Mouse (Mus musculus) midbrain, embryonic 16.5 days (tissue): ENCODE measurements around the gene Fgfr2. TPM values are rescaled to one million over a fixed set of nuclear protein-coding genes. Genes with fewer than 3 reads are reported as not detected.

Experiments used
- ATAC-seq: fragments of 200-750 bp; cut with Nextera tagmentation; 2 replicates; pipeline ENCODE4 v1.8.0; 2017; ENCODE audit warnings: moderate TSS enrichment
- H3K27ac ChIP-seq: fragments of 300-500 bp; sonication (generic); 2 replicates; pipeline ENCODE4 v1.5.1; 2014; ENCODE audit warnings: mild to moderate bottlenecking, low read length, mixed read lengths
- H3K27me3 ChIP-seq: fragments of 300-500 bp; sonication (generic); 2 replicates; pipeline ENCODE4 v1.6.1; 2014; ENCODE audit warnings: low read depth, low read length, mixed read lengths; ENCODE audit not compliant: control insufficient read depth, insufficient read depth
- H3K36me3 ChIP-seq: fragments of 300-500 bp; sonication (generic); 2 replicates; pipeline ENCODE4 v1.6.1; 2014; ENCODE audit warnings: mild to moderate bottlenecking, low read length, moderate library complexity, mixed read lengths; ENCODE audit not compliant: control insufficient read depth, insufficient read depth
- H3K4me1 ChIP-seq: fragments of 300-500 bp; sonication (generic); 2 replicates; pipeline ENCODE4 v1.6.1; 2014; ENCODE audit warnings: mild to moderate bottlenecking, low read length, mixed read lengths; ENCODE audit not compliant: control insufficient read depth, insufficient read depth
- H3K4me2 ChIP-seq: fragments of 300-500 bp; sonication (generic); 2 replicates; pipeline ENCODE4 v1.6.1; 2014; ENCODE audit warnings: mild to moderate bottlenecking, low read length, mixed read lengths
- H3K4me3 ChIP-seq: fragments of 300-500 bp; sonication (generic); 2 replicates; pipeline ENCODE4 v1.5.1; 2014; ENCODE audit warnings: low read depth, mild to moderate bottlenecking, low read length, moderate library complexity, mixed read lengths
- H3K9ac ChIP-seq: fragments of 300-500 bp; sonication (generic); 2 replicates; pipeline ENCODE4 v1.6.1; 2014; ENCODE audit warnings: low read depth, low read length, mixed read lengths
- H3K9me3 ChIP-seq: fragments of 300-500 bp; sonication (generic); replicated peaks from 2 replicates; pipeline ENCODE4 v1.6.1; 2014; ENCODE audit warnings: mild to moderate bottlenecking, low read length, mixed read lengths; ENCODE audit not compliant: control insufficient read depth, poor library complexity, severe bottlenecking
- WGBS: fragments of 180-500 bp; shearing (Covaris S2); extraction: QIAGEN DNeasy Blood & Tissue Kit; methylation state at CpG from one replicate; pipeline ENCODE4 v1.1.7; 2014; 5-methylcytosine and 5-hydroxymethylcytosine counted together
- polyA plus RNA-seq: library from polyadenylated mRNA; unstranded; fragments of >200 nt; fragmentation: Nextera tagmentation; extraction: Ambion mirVana; gene quantifications from 2 replicates; pipeline ENCODE4 v1.2.1, GENCODE M21; 2015

Fgfr2 gene
- polyA plus RNA-seq, 1 experiment from 2014 or later = 23.8 TPM

DNA sequence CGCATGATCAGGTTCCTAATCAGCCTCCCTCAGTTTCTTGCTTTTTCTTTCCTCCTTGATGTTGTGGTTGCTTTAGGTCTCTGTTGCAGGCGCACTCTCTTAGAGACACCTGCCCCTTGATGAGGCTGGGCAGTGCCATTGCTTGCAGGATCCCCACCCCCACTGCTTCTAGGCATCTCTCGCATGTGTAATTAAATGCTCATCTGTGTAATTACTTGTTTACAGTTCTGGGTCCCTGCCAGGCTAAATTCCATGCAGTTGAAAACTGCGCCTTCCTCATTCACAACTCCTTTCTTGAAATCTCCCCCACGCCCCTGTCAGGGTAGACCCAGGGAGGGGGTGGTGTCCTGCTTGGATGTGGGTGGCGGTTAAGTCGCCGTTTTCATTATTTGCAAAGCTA lies 1380.0 kb downstream of the Fgfr2 start:
- peaks cover 33% of the 10 kb centered on the region for H3K27me3 ChIP-seq
- WGBS = 60% methylated on average over 8 of the region's 8 CpGs
- ATAC-seq = no peak

DNA sequence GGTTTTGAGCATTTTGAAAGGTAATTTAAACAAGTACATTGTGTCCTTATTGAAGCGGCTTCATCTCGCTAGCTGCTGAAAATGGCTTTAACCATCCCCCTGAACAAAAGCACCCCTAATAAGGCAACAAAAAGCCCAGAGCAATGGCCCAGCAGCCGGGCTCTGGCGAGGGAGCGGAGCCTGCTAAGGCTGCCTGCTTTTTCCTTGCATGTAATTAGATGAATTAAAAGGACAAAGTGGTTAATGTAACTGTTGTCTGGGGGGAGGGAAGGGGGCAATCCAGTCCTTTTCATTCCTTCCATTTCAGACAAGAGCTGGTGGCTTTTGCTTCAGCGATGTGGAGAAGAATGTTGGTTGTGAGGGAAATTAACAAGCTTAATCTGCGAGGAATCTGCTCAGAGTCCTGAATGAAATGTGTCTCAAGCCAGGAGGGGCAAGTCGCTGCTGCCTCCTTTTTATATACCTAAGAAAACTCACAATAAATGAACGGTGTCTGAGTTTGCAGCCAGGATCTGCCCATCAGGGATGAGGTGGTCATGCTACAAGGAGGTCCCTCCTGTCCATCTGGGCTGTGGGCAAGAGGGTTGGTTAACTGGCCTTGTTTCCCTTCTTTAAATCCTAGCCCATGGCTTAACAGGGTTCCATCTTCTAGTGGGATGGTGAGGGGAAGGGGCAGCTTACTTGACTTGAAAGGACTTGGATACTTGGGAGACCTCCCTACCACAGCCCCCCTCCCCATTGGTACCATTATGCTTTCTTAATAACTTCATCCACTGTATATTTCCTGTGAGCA lies 1400.2 kb downstream of the Fgfr2 start:
- H3K4me1 ChIP-seq = peaks cover 12% of the 10 kb centered on the region
- H3K36me3 ChIP-seq = no peaks in the 10 kb centered on the region
- peak overlapping the region; percentile 42 for H3K4me2 ChIP-seq
- no peaks in the 10 kb centered on the region for H3K9me3 ChIP-seq
- H3K27ac ChIP-seq = no peak overlapping the region
- 5% methylated on average over 9 of the region's 9 CpGs for WGBS
- no peak for ATAC-seq
- H3K27me3 ChIP-seq = peaks cover 4% of the 10 kb centered on the region; the same call in 1 of the 2 replicates
- peak overlapping the region; percentile 43; the same call in 1 of the 2 replicates for H3K9ac ChIP-seq
- H3K4me3 ChIP-seq = no peak overlapping the region

More for the DNA sequence above, 1380.0 kb downstream of the Fgfr2 start:
- H3K4me1 ChIP-seq = peaks cover 9% of the 10 kb centered on the region
- H3K9ac ChIP-seq = no peak overlapping the region
- no peaks in the 10 kb centered on the region for H3K9me3 ChIP-seq
- H3K27ac ChIP-seq = no peak overlapping the region
- no peak overlapping the region for H3K4me3 ChIP-seq
- no peak overlapping the region for H3K4me2 ChIP-seq
- no peaks in the 10 kb centered on the region for H3K36me3 ChIP-seq

DNA sequence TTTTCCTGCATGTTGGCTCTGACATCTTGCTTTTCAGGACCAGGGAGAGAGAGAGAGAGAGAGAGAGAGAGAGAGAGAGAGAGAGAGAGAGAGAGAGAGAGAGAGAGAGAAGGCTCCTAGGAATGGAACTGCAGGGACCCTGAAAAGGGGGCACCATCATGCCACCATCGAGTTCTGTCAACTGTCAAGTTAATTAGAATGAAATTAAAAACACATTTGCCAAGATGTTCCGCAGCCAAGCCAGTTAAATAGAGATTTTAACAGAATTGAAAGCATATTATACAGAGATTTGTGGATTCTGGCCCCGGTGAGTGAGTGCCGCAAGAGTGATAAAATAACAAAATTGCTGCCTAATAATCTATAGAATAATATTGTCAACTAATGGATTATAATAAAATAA lies 1400.8 kb downstream of the Fgfr2 start:
- Histone ChIP-seq H3K27ac (no peak overlapping the region), H3K4me3 (no peak overlapping the region), H3K9me3 (no peaks in the 10 kb centered on the region), H3K9ac (no peak overlapping the region), H3K36me3 (no peaks in the 10 kb centered on the region), H3K27me3 (peaks cover 4% of the 10 kb centered on the region; the same call in 1 of the 2 replicates), H3K4me2 (no peak overlapping the region), H3K4me1 (peaks cover 12% of the 10 kb centered on the region)
- ATAC-seq = no peak
- WGBS = 23% methylated on average over 4 of the region's 4 CpGs

DNA sequence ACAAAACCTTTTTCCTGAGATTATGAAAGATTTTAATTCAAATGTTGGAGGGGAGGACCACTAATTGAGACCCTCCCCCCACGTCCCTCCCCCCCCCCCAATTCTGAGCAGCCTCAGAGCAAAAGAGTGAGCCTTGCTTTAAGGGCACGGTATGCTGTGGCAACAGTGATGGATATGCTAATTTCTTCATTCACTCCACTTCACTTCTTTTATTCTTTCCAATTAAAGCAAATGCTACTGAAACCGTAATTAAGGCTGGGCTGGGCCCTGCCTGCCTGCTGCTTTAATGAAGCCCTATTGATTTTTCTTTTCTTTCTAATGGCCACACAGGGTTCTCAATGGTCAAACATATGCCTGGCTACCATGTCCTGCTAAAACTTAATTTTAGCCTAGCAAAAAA lies 1404.9 kb downstream of the Fgfr2 start:
- no peak overlapping the region for H3K9ac ChIP-seq
- H3K9me3 ChIP-seq = no peaks in the 10 kb centered on the region
- no peak overlapping the region for H3K4me3 ChIP-seq
- ATAC-seq = no peak
- no peak overlapping the region for H3K4me2 ChIP-seq
- H3K4me1 ChIP-seq = peaks cover 11% of the 10 kb centered on the region
- H3K27ac ChIP-seq = no peak overlapping the region
- no peaks in the 10 kb centered on the region for H3K36me3 ChIP-seq
- WGBS = 19% methylated on average over 3 of the region's 3 CpGs
- H3K27me3 ChIP-seq = no peaks in the 10 kb centered on the region

DNA sequence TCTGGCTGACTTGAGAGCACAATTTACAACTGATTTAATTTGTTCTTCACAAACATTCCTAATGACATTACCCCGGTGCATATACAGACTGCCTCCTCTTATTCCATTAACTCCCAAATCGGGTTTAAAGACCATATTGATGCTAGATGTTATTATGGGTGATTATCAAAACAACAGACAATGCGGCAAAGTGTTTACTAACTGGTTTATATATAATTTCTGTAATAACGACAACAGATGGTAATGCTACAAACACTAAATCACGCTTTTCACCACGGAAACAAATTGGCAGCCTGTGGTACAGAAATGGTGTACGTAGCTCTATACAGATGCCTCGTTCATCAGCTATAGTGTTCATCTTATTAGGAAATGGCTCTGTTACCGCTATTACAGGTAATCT lies 1410.1 kb downstream of the Fgfr2 start:
- Histone ChIP-seq H3K27ac (no peak overlapping the region), H3K4me2 (no peak overlapping the region), H3K4me1 (no peaks in the 10 kb centered on the region), H3K27me3 (no peaks in the 10 kb centered on the region), H3K36me3 (no peaks in the 10 kb centered on the region), H3K9ac (no peak overlapping the region), H3K9me3 (no peaks in the 10 kb centered on the region), H3K4me3 (no peak overlapping the region)
- 82% methylated on average over 9 of the region's 9 CpGs for WGBS
- no peak for ATAC-seq

DNA sequence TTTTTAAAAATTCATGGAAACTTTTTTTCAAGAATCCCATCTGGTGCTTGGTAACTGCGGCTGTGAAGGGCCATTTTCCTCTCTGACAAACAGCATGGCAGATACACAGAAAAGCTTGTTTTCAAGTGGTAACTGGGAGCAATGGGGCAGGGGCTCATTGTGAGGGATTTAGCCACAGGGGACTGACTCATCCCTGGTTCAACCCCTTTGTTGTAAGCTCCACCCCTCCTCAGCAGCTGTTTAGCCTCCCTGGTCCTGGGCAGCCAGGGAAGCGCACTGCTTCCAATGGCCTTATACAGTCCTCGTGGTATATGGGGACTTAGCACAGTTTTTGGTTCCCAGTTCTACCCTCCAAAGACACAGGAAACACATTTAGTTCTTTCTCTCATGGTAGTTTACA lies 1426.3 kb downstream of the Fgfr2 start:
- Histone ChIP-seq H3K4me3 (no peak overlapping the region), H3K9ac (no peak overlapping the region), H3K27me3 (no peaks in the 10 kb centered on the region), H3K4me2 (no peak overlapping the region), H3K9me3 (no peaks in the 10 kb centered on the region), H3K27ac (no peak overlapping the region), H3K36me3 (no peaks in the 10 kb centered on the region), H3K4me1 (no peaks in the 10 kb centered on the region)
- WGBS = 19% methylated on average over 3 of the region's 3 CpGs
- ATAC-seq = no peak

DNA sequence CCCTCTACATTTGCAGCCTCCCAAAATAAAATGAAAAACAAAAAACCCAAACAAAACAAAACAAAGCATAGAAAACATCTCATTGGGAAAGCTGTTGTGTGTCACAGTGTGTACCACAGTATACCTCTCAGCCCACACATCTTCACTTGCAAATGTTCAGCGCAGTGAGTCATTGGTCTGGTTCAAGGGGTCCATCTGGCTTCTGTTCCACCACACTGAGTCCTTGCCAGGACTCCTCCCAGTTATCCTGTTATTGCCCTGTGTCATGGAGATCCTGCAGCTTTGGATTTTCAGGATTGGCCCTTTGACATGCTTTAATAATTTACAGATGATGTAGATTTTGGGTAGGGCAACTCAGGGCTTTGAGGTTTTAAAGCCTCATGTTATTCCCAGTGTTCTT lies 1435.8 kb downstream of the Fgfr2 start:
- Histone ChIP-seq H3K27ac (no peak overlapping the region), H3K9ac (no peak overlapping the region), H3K4me3 (no peak overlapping the region), H3K4me2 (no peak overlapping the region), H3K9me3 (no peaks in the 10 kb centered on the region), H3K4me1 (no peaks in the 10 kb centered on the region), H3K36me3 (no peaks in the 10 kb centered on the region), H3K27me3 (no peaks in the 10 kb centered on the region)
- 95% methylated on average over 1 of the region's 1 CpGs for WGBS
- no peak for ATAC-seq

DNA sequence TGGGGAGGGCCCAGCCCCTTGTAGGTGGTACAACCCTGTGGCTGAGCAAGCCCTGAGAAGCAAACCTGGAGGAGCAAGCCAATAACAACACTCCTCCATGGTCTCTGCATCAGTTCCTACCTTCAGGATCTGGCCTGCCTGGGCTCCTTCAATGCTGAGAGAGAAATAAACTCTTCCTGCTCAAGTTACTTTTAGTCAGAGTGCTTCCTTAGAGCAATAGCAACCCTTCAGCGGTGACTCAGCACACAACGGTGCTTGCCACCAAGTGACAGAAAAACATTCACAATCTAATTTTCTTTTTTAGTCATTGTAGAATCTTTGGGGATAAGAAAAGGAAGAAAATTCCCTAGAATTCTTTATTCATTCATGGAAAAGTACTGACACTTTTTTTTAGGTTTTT lies 1446.0 kb downstream of the Fgfr2 start:
- no peak overlapping the region for H3K27ac ChIP-seq
- no peak overlapping the region for H3K4me3 ChIP-seq
- no peaks in the 10 kb centered on the region for H3K9me3 ChIP-seq
- no peak for ATAC-seq
- H3K4me1 ChIP-seq = 0 out of 2 replicates have a peak, but pooled peaks cover 3% of the 10 kb centered on the region
- no peaks in the 10 kb centered on the region for H3K36me3 ChIP-seq
- H3K27me3 ChIP-seq = no peaks in the 10 kb centered on the region
- no peak overlapping the region for H3K9ac ChIP-seq
- H3K4me2 ChIP-seq = no peak overlapping the region
- 97% methylated on average over 2 of the region's 2 CpGs for WGBS

DNA sequence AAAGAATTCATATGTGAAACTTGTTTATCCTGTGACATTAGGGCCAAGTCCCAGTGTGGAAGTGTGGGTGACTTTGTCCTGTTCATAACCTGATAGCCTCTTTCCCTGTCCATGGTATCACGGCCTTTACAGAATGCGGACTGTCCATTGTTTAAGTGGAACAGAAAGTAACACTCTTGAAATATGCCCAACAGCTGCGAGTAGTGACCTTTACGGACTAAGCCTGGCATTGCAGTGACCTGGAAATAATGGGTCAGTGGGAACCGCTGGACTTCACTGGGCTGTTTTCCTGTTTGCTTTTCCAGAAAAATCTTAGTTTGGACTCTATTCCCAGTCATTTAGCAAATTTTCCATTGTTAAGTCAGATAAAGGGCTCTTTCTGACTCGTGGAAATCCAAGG lies 1452.6 kb downstream of the Fgfr2 start:
- Histone ChIP-seq H3K4me3 (no peak overlapping the region), H3K4me2 (no peak overlapping the region), H3K9ac (no peak overlapping the region), H3K27me3 (no peaks in the 10 kb centered on the region), H3K36me3 (no peaks in the 10 kb centered on the region), H3K27ac (no peak overlapping the region), H3K4me1 (no peaks in the 10 kb centered on the region), H3K9me3 (no peaks in the 10 kb centered on the region)
- ATAC-seq = no peak
- 47% methylated on average over 6 of the region's 6 CpGs for WGBS
